Mouse (Mus musculus): Measurements from ENCODE around the gene Adamts12.
A peak's percentile ranks its signal among the peaks of the same experiment; 100 is the strongest.

The Adamts12 gene

GRCm38 (mm10) chr15:11292246-11292645 lies 227.7 kb downstream of the Adamts12 start:
- DNase-seq (ENCODE audit: inconsistent ontology term) = peak; percentile 19

GRCm38 (mm10) chr15:11295016-11295415 lies 230.4 kb downstream of the Adamts12 start:
- DNase-seq (ENCODE audit: inconsistent ontology term) = no peak

GRCm38 (mm10) chr15:11297960-11298359 lies 233.4 kb downstream of the Adamts12 start:
- DNase-seq (ENCODE audit: inconsistent ontology term) = peak; percentile 50

- no peak for DNase-seq (ENCODE audit: inconsistent ontology term)
Observed at GRCm38 (mm10) chr15:11317077-11317476, 252.5 kb downstream of the Adamts12 start.

GRCm38 (mm10) chr15:11320481-11320880 lies 255.9 kb downstream of the Adamts12 start:
- DNase-seq (ENCODE audit: inconsistent ontology term) = peak; percentile 66

GRCm38 (mm10) chr15:11339467-11340180 lies 275.0 kb downstream of the Adamts12 start:
- peak; percentile 94 for DNase-seq (ENCODE audit: inconsistent ontology term)

GRCm38 (mm10) chr15:11355865-11356264 lies 291.3 kb downstream of the Adamts12 start:
- no peak for DNase-seq (ENCODE audit: inconsistent ontology term)

GRCm38 (mm10) chr15:11357501-11357900 lies 292.9 kb downstream of the Adamts12 start:
- DNase-seq (ENCODE audit: inconsistent ontology term) = no peak

GRCm38 (mm10) chr15:11360888-11361287 lies 296.3 kb downstream of the Adamts12 start:
- DNase-seq (ENCODE audit: inconsistent ontology term) = no peak

GRCm38 (mm10) chr15:11361824-11362223 lies 297.2 kb downstream of the Adamts12 start:
- DNase-seq (ENCODE audit: inconsistent ontology term) = peak; percentile 19

- no peak for DNase-seq (ENCODE audit: inconsistent ontology term)
Observed at GRCm38 (mm10) chr15:11364112-11364511, 299.5 kb downstream of the Adamts12 start.

- no peak for DNase-seq (ENCODE audit: inconsistent ontology term)
Observed at GRCm38 (mm10) chr15:11364795-11365194, 300.2 kb downstream of the Adamts12 start.

- DNase-seq (ENCODE audit: inconsistent ontology term) = no peak
Observed at GRCm38 (mm10) chr15:11369572-11369971, 305.0 kb downstream of the Adamts12 start.

- DNase-seq (ENCODE audit: inconsistent ontology term) = no peak
Observed at GRCm38 (mm10) chr15:11370477-11371085, 306.0 kb downstream of the Adamts12 start.

- peak; percentile 24 for DNase-seq (ENCODE audit: inconsistent ontology term)
Observed at GRCm38 (mm10) chr15:11379431-11380086, 315.0 kb downstream of the Adamts12 start.

- peak; percentile 86 for DNase-seq (ENCODE audit: inconsistent ontology term)
Observed at GRCm38 (mm10) chr15:11380087-11380530, 315.5 kb downstream of the Adamts12 start.

- DNase-seq (ENCODE audit: inconsistent ontology term) = no peak
Observed at GRCm38 (mm10) chr15:11380616-11381015, 316.0 kb downstream of the Adamts12 start.

GRCm38 (mm10) chr15:11382585-11382984 lies 318.0 kb downstream of the Adamts12 start:
- DNase-seq (ENCODE audit: inconsistent ontology term) = no peak

GRCm38 (mm10) chr15:11383796-11384195 lies 319.2 kb downstream of the Adamts12 start:
- no peak for DNase-seq (ENCODE audit: inconsistent ontology term)

GRCm38 (mm10) chr15:11392903-11393302 lies 328.3 kb downstream of the Adamts12 start:
- no peak for DNase-seq (ENCODE audit: inconsistent ontology term)

- DNase-seq (ENCODE audit: inconsistent ontology term) = no peak
Observed at GRCm38 (mm10) chr15:11396421-11396820, 331.8 kb downstream of the Adamts12 start.
